Mouse (Mus musculus): Measurements from ENCODE around the gene Mpz. TPM values are rescaled to one million over a fixed set of nuclear protein-coding genes. Genes with fewer than 3 reads are reported as not detected.
A peak's percentile ranks its signal among the peaks of the same experiment; 100 is the strongest.

The Mpz gene
- 5.0 and 6.8 TPM in 2 replicates for polyA plus RNA-seq (2015; fragmentation: Nextera tagmentation; extraction: Ambion mirVana)

GRCm38 (mm10) chr1:171149974-171150760, at the start of gene Mpz, which contains the start of gene Sdhc:
Gene Mpz, plus strand, starts transcription at chr1:171150711.
Gene Sdhc, minus strand, starts transcription at chr1:171150603.
- H3K4me1 ChIP-seq = peaks cover 13% of the 10 kb centered on the region
- peak within 1 kb of the TSS; percentile 94 for H3K9ac ChIP-seq
- no peaks in the 10 kb centered on the region for H3K27me3 ChIP-seq
- H3K27ac ChIP-seq = peak within 1 kb of the TSS; percentile 78
- H3K4me2 ChIP-seq (replicated peaks) = peak within 1 kb of the TSS; percentile 89
- ATAC-seq (ENCODE audit: low FRiP score, low read depth) = peak; percentile 96
- H3K4me3 ChIP-seq = peak within 1 kb of the TSS; percentile 97
- H3K9me3 ChIP-seq = no peaks in the 10 kb centered on the region
- H3K36me3 ChIP-seq = peaks cover 10% of the 10 kb centered on the region
- WGBS = under 1% methylated on average over 34 of the region's 34 CpGs

GRCm38 (mm10) chr1:171101033-171101432, 49.5 kb upstream of the Mpz start:
- H3K27me3 ChIP-seq = no peaks in the 10 kb centered on the region
- H3K4me1 ChIP-seq = peaks cover 15% of the 10 kb centered on the region; the same call in 1 of the 2 replicates
- no peak overlapping the region for H3K9ac ChIP-seq
- no peak overlapping the region for H3K4me2 ChIP-seq (replicated peaks)
- no peak for ATAC-seq (ENCODE audit: low FRiP score, low read depth)
- no peak overlapping the region for H3K4me3 ChIP-seq
- 36% methylated on average over 2 of the region's 2 CpGs for WGBS
- no peak overlapping the region for H3K27ac ChIP-seq
- no peaks in the 10 kb centered on the region for H3K36me3 ChIP-seq
- no peaks in the 10 kb centered on the region for H3K9me3 ChIP-seq

- no peaks in the 10 kb centered on the region for H3K9me3 ChIP-seq
- peak; percentile 80 for ATAC-seq (ENCODE audit: low FRiP score, low read depth)
- H3K27me3 ChIP-seq = no peaks in the 10 kb centered on the region
- no peak overlapping the region for H3K27ac ChIP-seq
- peaks cover 7% of the 10 kb centered on the region; the same call in 1 of the 2 replicates for H3K4me1 ChIP-seq
- peak overlapping the region; percentile 57 for H3K4me2 ChIP-seq (replicated peaks)
- H3K36me3 ChIP-seq = no peaks in the 10 kb centered on the region
- peak overlapping the region; percentile 61 for H3K4me3 ChIP-seq
- WGBS = 0% methylated on average over 40 of the region's 40 CpGs
- peak overlapping the region; percentile 64 for H3K9ac ChIP-seq
Measured at GRCm38 (mm10) chr1:171101733-171102546, 48.6 kb upstream of the Mpz start.

- Histone ChIP-seq H3K36me3 (no peaks in the 10 kb centered on the region), H3K9ac (peak overlapping the region; percentile 64), H3K27ac (no peak overlapping the region), H3K4me2 (replicated peaks) (peak overlapping the region; percentile 57), H3K4me1 (peaks cover 7% of the 10 kb centered on the region; the same call in 1 of the 2 replicates), H3K9me3 (no peaks in the 10 kb centered on the region), H3K27me3 (no peaks in the 10 kb centered on the region), H3K4me3 (peak overlapping the region; percentile 61)
- WGBS = under 1% methylated on average over 35 of the region's 35 CpGs
- ATAC-seq (ENCODE audit: low FRiP score, low read depth) = peak; percentile 93
Measured at GRCm38 (mm10) chr1:171102547-171103177, 47.8 kb upstream of the Mpz start.

- WGBS = 10% methylated on average over 10 of the region's 10 CpGs
- peak overlapping the region; percentile 57 for H3K4me2 ChIP-seq (replicated peaks)
- no peaks in the 10 kb centered on the region for H3K36me3 ChIP-seq
- ATAC-seq (ENCODE audit: low FRiP score, low read depth) = 0 out of 2 replicates have a peak, but pooled peaks have one; percentile 2
- no peak overlapping the region for H3K9ac ChIP-seq
- peak overlapping the region; percentile 61 for H3K4me3 ChIP-seq
- H3K27me3 ChIP-seq = no peaks in the 10 kb centered on the region
- no peak overlapping the region for H3K27ac ChIP-seq
- H3K9me3 ChIP-seq = no peaks in the 10 kb centered on the region
- peaks cover 7% of the 10 kb centered on the region; the same call in 1 of the 2 replicates for H3K4me1 ChIP-seq
Measured at GRCm38 (mm10) chr1:171103179-171103840, 47.2 kb upstream of the Mpz start.

GRCm38 (mm10) chr1:171105226-171105625, 45.3 kb upstream of the Mpz start:
- no peak for ATAC-seq (ENCODE audit: low FRiP score, low read depth)
- Histone ChIP-seq H3K27ac (no peak overlapping the region), H3K4me1 (peaks cover 7% of the 10 kb centered on the region; the same call in 1 of the 2 replicates), H3K27me3 (no peaks in the 10 kb centered on the region), H3K4me2 (replicated peaks) (no peak overlapping the region), H3K36me3 (no peaks in the 10 kb centered on the region), H3K9me3 (no peaks in the 10 kb centered on the region), H3K4me3 (no peak overlapping the region), H3K9ac (no peak overlapping the region)
- 74% methylated on average over 6 of the region's 6 CpGs for WGBS

GRCm38 (mm10) chr1:171109620-171110019, 40.9 kb upstream of the Mpz start:
- Histone ChIP-seq H3K9me3 (no peaks in the 10 kb centered on the region), H3K36me3 (no peaks in the 10 kb centered on the region), H3K27me3 (no peaks in the 10 kb centered on the region), H3K4me2 (replicated peaks) (no peak overlapping the region), H3K4me3 (no peak overlapping the region), H3K4me1 (peaks cover 9% of the 10 kb centered on the region), H3K9ac (no peak overlapping the region), H3K27ac (no peak overlapping the region)
- WGBS = 45% methylated on average over 9 of the region's 9 CpGs
- ATAC-seq (ENCODE audit: low FRiP score, low read depth) = no peak

- Histone ChIP-seq H3K27me3 (no peaks in the 10 kb centered on the region), H3K36me3 (no peaks in the 10 kb centered on the region), H3K4me1 (peaks cover 9% of the 10 kb centered on the region), H3K27ac (peak overlapping the region; percentile 71), H3K4me2 (replicated peaks) (peak overlapping the region; percentile 67), H3K9ac (peak overlapping the region; percentile 62), H3K9me3 (no peaks in the 10 kb centered on the region), H3K4me3 (peak overlapping the region; percentile 58)
- ATAC-seq (ENCODE audit: low FRiP score, low read depth) = peak; percentile 13; the same call in 1 of the 2 replicates
- WGBS = 14% methylated on average over 15 of the region's 15 CpGs
Measured at GRCm38 (mm10) chr1:171110659-171111019, 39.9 kb upstream of the Mpz start.

- ATAC-seq (ENCODE audit: low FRiP score, low read depth) = peak; percentile 94
- WGBS = under 1% methylated on average over 38 of the region's 38 CpGs
- peak overlapping the region; percentile 62 for H3K9ac ChIP-seq
- no peaks in the 10 kb centered on the region for H3K36me3 ChIP-seq
- H3K27me3 ChIP-seq = no peaks in the 10 kb centered on the region
- peak overlapping the region; percentile 67 for H3K4me2 ChIP-seq (replicated peaks)
- no peaks in the 10 kb centered on the region for H3K9me3 ChIP-seq
- H3K4me1 ChIP-seq = peaks cover 9% of the 10 kb centered on the region
- peak overlapping the region; percentile 71 for H3K27ac ChIP-seq
- H3K4me3 ChIP-seq = peak overlapping the region; percentile 58
Measured at GRCm38 (mm10) chr1:171111020-171111780, 39.3 kb upstream of the Mpz start.

- Histone ChIP-seq H3K27ac (peak overlapping the region; percentile 55), H3K4me3 (peak overlapping the region; percentile 58)
- WGBS = 2% methylated on average over 15 of the region's 15 CpGs
Measured at GRCm38 (mm10) chr1:171111781-171112575, 38.5 kb upstream of the Mpz start.

More at GRCm38 (mm10) chr1:171111781-171112575, 38.5 kb upstream of the Mpz start:
- no peaks in the 10 kb centered on the region for H3K27me3 ChIP-seq
- H3K9me3 ChIP-seq = no peaks in the 10 kb centered on the region
- H3K4me2 ChIP-seq (replicated peaks) = peak overlapping the region; percentile 67
- H3K9ac ChIP-seq = peak overlapping the region; percentile 60
- ATAC-seq (ENCODE audit: low FRiP score, low read depth) = peak; percentile 13; the same call in 1 of the 2 replicates
- H3K36me3 ChIP-seq = no peaks in the 10 kb centered on the region
- peaks cover 9% of the 10 kb centered on the region for H3K4me1 ChIP-seq
